Mouse (Mus musculus): ENCODE measurements at regions not wholly inside any gene's neighbourhood (a gene's known extent, or its start where the extent isn't known, plus 50 kb on each side); places are given as distances from the start of the nearest gene placed in this dataset.
"Not testable (repeated sequence)": the region's sequence is repeated elsewhere in the genome, so short reads cannot be mapped to it uniquely, and the experiment has no call there.

DNA sequence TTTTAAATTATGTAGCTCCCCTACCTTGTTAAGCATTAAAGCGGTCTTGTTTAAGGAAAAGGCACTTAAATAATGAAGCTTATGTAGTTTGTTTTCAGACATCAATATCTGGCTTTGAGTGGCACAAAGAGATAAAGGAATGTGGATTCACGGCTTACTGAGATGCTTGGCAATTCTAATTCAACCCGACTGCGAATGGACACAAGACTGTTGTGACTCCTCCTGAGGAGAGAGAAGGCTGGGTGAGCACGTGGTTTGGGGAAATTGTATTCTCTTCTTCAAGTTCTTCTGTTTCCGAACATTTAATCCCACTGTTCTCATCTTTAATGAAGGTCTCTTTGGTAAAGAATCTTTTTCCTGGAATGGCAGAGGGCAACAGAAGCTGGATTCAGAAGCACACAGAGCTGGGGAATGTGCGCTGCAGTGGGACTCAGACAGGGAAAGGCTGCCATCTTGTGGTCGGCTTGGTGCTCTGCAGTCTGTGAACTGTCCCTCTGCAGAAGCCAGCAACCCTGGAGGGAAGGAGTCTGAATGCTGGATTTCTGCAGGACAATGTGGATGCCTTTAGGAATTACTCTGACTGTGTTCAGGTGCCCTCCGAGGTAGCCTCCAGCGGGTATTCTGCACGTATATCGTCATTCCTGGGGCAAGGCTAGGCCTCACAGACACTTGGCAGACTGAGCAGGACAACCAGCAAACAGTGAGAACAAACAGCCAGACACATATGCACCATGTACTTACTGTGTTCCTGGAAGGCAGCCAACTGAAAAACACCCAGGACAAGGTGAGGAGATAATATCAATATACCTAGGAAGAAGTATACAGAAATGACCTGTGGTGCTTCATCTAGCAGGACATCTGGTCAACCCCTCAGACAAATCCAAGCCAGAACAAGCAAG is 54.0 kb upstream of the Pax1 start:
- Histone ChIP-seq H3K9ac (replicated peaks; ENCODE audit: low read length) (no peak overlapping the region), H3K27ac (ENCODE audit: low read length) (no peak overlapping the region), H3K36me3 (ENCODE audit: insufficient read depth, low read length) (no peaks in the 10 kb centered on the region), H3K4me1 (ENCODE audit: insufficient read depth, low read length) (no peaks in the 10 kb centered on the region), H3K27me3 (ENCODE audit: insufficient read depth, low read length) (peaks cover 10% of the 10 kb centered on the region; the same call in 1 of the 2 replicates), H3K9me3 (ENCODE audit: low read length) (no peaks in the 10 kb centered on the region), H3K4me3 (ENCODE audit: low read length) (no peak overlapping the region), H3K4me2 (replicated peaks; ENCODE audit: low read depth, low read length) (no peak overlapping the region)
- peak; percentile 86; the same call in 1 of the 2 replicates for ATAC-seq (ENCODE audit: low FRiP score, low TSS enrichment)
- WGBS, result 24% methylated on average over 12 of the region's 12 CpGs

DNA sequence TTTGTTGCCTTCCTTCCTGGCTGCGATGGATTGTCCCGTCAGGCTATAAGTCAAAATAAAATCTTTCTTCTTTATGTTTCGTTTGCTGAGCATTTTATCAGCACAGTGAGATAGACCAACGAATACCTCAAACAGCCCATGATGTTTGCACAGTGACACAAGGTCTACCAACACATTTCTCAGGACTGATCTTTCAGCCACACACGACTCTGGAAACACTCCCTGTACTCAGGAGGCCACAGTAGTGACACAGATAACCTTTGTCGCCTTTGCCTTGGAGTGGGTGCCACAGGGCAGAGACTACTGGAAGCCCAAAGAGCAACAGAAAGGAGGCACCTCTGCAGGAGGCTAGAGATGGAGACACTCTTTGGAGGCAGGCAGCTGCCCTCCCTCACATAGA is 55.0 kb upstream of the Pax1 start:
- no peak overlapping the region for H3K27ac ChIP-seq (ENCODE audit: low read length)
- H3K4me3 ChIP-seq (ENCODE audit: low read length), result no peak overlapping the region
- no peak for ATAC-seq (ENCODE audit: low FRiP score, low TSS enrichment)
- H3K36me3 ChIP-seq (ENCODE audit: insufficient read depth, low read length), result no peaks in the 10 kb centered on the region
- 73% methylated on average over 6 of the region's 6 CpGs for WGBS
- no peak overlapping the region for H3K9ac ChIP-seq (replicated peaks; ENCODE audit: low read length)
- H3K4me2 ChIP-seq (replicated peaks; ENCODE audit: low read depth, low read length), result no peak overlapping the region
- H3K27me3 ChIP-seq (ENCODE audit: insufficient read depth, low read length), result peaks cover 10% of the 10 kb centered on the region; the same call in 1 of the 2 replicates
- no peaks in the 10 kb centered on the region for H3K4me1 ChIP-seq (ENCODE audit: insufficient read depth, low read length)
- H3K9me3 ChIP-seq (ENCODE audit: low read length), result no peaks in the 10 kb centered on the region

DNA sequence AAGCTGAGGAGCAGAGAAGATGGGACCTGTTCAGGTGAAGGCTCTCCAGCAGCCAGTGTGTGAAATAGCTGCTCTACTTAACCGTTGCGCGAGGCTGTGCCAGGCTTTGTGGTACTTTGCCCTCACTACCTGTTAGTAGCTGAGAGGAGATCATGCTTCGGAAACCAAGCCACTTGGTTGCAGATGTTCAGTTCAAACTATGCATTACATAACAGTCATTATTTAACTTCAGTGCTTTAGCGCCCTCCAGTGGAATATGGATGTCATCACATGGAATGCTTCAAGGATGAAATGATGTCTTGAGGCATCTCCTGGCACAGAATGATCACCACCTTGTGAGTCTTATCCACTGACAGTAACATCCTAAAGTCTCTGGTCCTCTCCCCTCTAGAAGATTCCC is 56.5 kb upstream of the Pax1 start:
- Histone ChIP-seq H3K36me3 (ENCODE audit: insufficient read depth, low read length) (no peaks in the 10 kb centered on the region), H3K4me1 (ENCODE audit: insufficient read depth, low read length) (no peaks in the 10 kb centered on the region), H3K9me3 (ENCODE audit: low read length) (no peaks in the 10 kb centered on the region), H3K27me3 (ENCODE audit: insufficient read depth, low read length) (peaks cover 10% of the 10 kb centered on the region; the same call in 1 of the 2 replicates), H3K9ac (replicated peaks; ENCODE audit: low read length) (no peak overlapping the region), H3K27ac (ENCODE audit: low read length) (no peak overlapping the region), H3K4me3 (ENCODE audit: low read length) (no peak overlapping the region), H3K4me2 (replicated peaks; ENCODE audit: low read depth, low read length) (no peak overlapping the region)
- WGBS, result 25% methylated on average over 5 of the region's 5 CpGs
- ATAC-seq (ENCODE audit: low FRiP score, low TSS enrichment), result no peak

DNA sequence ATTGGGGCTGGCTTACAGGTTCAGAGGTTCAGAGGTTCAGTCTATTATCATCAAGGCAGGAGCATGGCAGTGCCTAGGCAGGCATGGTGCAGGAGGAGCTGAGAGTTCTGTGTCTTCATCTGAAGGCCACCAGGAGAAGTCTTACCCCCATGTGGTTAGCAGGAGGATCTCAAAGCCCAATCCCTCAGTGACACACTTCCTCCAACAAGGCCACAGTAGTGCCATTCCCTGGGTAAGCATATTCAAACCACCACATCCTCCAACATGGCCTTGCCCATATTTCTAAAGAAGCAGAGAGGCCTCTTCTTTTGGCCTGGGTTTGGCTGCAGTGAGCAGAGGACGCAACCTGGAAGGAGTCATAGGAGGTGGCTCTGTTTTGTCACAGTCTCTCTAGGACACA is 61.2 kb upstream of the Pax1 start:
- no peaks in the 10 kb centered on the region for H3K4me1 ChIP-seq (ENCODE audit: insufficient read depth, low read length)
- H3K27me3 ChIP-seq (ENCODE audit: insufficient read depth, low read length), result no peaks in the 10 kb centered on the region
- 100% methylated on average over 1 of the region's 1 CpGs for WGBS
- H3K36me3 ChIP-seq (ENCODE audit: insufficient read depth, low read length), result no peaks in the 10 kb centered on the region
- no peak overlapping the region for H3K27ac ChIP-seq (ENCODE audit: low read length)
- H3K9me3 ChIP-seq (ENCODE audit: low read length), result no peaks in the 10 kb centered on the region
- no peak for ATAC-seq (ENCODE audit: low FRiP score, low TSS enrichment)
- no peak overlapping the region for H3K9ac ChIP-seq (replicated peaks; ENCODE audit: low read length)
- no peak overlapping the region for H3K4me2 ChIP-seq (replicated peaks; ENCODE audit: low read depth, low read length)
- no peak overlapping the region for H3K4me3 ChIP-seq (ENCODE audit: low read length)

DNA sequence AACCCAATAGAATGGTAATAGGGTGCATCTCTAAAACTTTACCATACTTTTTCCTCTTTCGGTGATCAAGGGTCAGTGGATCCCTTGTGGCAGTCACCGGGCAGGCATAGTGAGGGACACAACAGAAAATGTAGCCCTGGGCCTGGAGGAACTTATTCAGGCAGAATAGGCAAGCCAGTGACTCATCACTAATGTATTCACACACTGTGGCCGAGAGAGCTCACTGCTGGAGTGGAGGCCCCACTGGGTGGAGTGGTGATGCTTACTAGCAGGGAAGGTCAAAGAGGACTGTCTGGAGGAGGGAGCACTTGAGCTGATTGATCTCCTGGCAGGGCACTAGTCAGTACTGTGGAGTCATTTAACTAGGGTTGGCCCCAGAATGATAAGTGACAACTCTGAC is 62.4 kb upstream of the Pax1 start:
- no peak overlapping the region for H3K9ac ChIP-seq (replicated peaks; ENCODE audit: low read length)
- H3K27me3 ChIP-seq (ENCODE audit: insufficient read depth, low read length), result no peaks in the 10 kb centered on the region
- H3K36me3 ChIP-seq (ENCODE audit: insufficient read depth, low read length), result no peaks in the 10 kb centered on the region
- no peaks in the 10 kb centered on the region for H3K9me3 ChIP-seq (ENCODE audit: low read length)
- no peak overlapping the region for H3K27ac ChIP-seq (ENCODE audit: low read length)
- H3K4me1 ChIP-seq (ENCODE audit: insufficient read depth, low read length), result no peaks in the 10 kb centered on the region
- H3K4me3 ChIP-seq (ENCODE audit: low read length), result no peak overlapping the region
- no peak overlapping the region for H3K4me2 ChIP-seq (replicated peaks; ENCODE audit: low read depth, low read length)
- 63% methylated on average over 3 of the region's 3 CpGs for WGBS
- no peak for ATAC-seq (ENCODE audit: low FRiP score, low TSS enrichment)

DNA sequence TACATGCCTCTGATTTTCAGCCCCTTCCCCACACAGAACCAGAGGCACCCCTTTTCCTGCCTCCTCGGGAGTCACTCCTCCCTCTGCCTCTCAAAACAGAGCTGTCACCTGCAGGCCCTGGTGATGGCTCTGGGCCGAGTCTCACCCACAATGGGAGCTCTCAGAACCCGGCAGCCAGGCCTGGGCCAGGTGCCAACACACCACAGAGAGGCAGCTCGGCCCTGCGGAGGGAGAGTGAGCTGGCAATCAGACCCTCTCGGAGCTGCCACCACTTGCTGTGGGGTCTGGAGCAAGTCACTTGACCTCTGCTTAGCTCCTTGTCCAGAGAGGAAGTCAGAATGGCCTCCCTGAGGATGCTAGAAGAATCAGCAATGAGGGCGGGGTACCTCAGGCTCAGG is 63.2 kb upstream of the Pax1 start:
- WGBS, result 36% methylated on average over 7 of the region's 7 CpGs
- Histone ChIP-seq H3K4me2 (replicated peaks; ENCODE audit: low read depth, low read length) (no peak overlapping the region), H3K36me3 (ENCODE audit: insufficient read depth, low read length) (no peaks in the 10 kb centered on the region), H3K9ac (replicated peaks; ENCODE audit: low read length) (no peak overlapping the region), H3K27ac (ENCODE audit: low read length) (no peak overlapping the region), H3K4me3 (ENCODE audit: low read length) (no peak overlapping the region), H3K4me1 (ENCODE audit: insufficient read depth, low read length) (no peaks in the 10 kb centered on the region), H3K27me3 (ENCODE audit: insufficient read depth, low read length) (no peaks in the 10 kb centered on the region), H3K9me3 (ENCODE audit: low read length) (no peaks in the 10 kb centered on the region)
- ATAC-seq (ENCODE audit: low FRiP score, low TSS enrichment), result peak; percentile 74

DNA sequence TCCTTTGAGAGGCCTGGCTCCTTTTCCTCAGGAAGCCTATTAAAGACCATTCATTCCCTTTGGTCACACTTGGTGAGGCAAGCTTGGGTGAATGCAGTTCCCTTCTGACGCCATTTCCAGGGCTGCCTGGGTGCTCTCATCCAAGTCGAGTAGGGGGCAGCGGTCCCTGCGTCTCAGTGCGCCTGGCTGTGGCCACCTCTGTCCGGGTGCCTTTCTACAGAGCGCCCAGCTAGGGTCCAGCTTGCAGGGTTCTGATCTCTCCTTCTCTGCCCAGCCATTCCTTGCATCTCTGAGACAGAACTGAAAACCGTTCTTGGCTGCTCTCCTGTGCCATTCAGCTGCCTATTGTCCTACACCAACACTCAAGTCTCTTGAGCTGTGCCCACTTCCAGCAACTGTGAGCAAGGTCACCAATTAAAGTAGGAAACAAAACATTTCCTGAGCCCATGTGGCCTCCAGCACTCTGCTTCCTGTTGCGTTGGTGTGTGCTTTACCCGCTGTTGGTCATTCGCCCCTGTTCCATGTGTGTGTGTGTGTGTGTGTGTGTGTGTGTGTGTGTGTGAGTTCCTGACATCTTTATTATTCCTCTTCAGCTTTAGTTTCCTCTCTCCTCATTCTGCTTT is 63.7 kb upstream of the Pax1 start:
- Histone ChIP-seq H3K27me3 (ENCODE audit: insufficient read depth, low read length) (no peaks in the 10 kb centered on the region), H3K9me3 (ENCODE audit: low read length) (no peaks in the 10 kb centered on the region), H3K27ac (ENCODE audit: low read length) (no peak overlapping the region), H3K9ac (replicated peaks; ENCODE audit: low read length) (no peak overlapping the region), H3K4me2 (replicated peaks; ENCODE audit: low read depth, low read length) (no peak overlapping the region), H3K4me1 (ENCODE audit: insufficient read depth, low read length) (no peaks in the 10 kb centered on the region), H3K4me3 (ENCODE audit: low read length) (no peak overlapping the region), H3K36me3 (ENCODE audit: insufficient read depth, low read length) (no peaks in the 10 kb centered on the region)
- ATAC-seq (ENCODE audit: low FRiP score, low TSS enrichment), result 0 out of 2 replicates have a peak, but pooled peaks have one; percentile 69
- 70% methylated on average over 11 of the region's 11 CpGs for WGBS

DNA sequence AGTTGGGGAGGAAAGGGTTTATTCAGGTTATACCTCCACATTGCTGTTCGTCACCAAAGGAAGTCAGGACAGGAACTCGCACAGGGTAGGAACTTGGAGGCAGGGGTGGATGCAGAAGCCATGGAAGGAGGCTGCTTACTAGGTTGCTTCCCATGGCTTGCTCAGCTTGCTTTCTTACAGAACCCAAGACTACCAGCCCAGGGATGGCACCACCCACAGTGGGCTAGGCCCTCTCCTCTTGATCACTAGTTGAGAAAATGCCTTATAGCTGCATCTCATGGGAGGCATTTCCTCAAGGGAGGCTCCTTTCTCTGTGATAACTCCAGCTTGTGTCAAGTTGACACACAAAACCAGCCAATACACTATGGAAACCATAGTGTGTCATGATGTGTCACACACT is 66.8 kb upstream of the Pax1 start:
- WGBS, result 78% methylated on average over 2 of the region's 2 CpGs
- H3K4me2 ChIP-seq (replicated peaks; ENCODE audit: low read depth, low read length); H3K27me3 ChIP-seq (ENCODE audit: insufficient read depth, low read length); H3K36me3 ChIP-seq (ENCODE audit: insufficient read depth, low read length); H3K4me1 ChIP-seq (ENCODE audit: insufficient read depth, low read length); ATAC-seq (ENCODE audit: low FRiP score, low TSS enrichment); H3K27ac ChIP-seq (ENCODE audit: low read length); H3K4me3 ChIP-seq (ENCODE audit: low read length); H3K9ac ChIP-seq (replicated peaks; ENCODE audit: low read length); H3K9me3 ChIP-seq (ENCODE audit: low read length): not testable (repeated sequence)

DNA sequence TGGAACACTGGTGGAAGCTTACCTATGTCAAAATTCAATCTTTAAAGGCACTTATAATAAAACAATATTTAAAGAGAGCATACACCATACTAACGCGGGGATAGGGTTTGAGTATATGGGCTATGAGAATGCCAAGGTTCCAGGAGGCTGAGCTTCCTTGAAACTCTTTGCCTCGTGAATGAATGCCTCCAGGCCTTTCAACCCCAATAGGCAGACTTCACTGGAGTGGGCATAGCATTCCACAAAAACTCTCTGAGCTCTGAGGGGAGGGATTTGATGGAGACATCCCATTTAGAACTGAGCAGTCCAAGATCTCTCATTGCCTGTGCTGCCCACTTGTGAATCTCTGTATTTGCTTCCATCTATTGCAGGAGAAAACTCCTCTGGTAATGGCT is 68.4 kb upstream of the Pax1 start:
- WGBS, result 63% methylated on average over 3 of the region's 3 CpGs
- Histone ChIP-seq H3K27me3 (ENCODE audit: insufficient read depth, low read length) (no peaks in the 10 kb centered on the region), H3K36me3 (ENCODE audit: insufficient read depth, low read length) (no peaks in the 10 kb centered on the region), H3K4me3 (ENCODE audit: low read length) (no peak overlapping the region), H3K9ac (replicated peaks; ENCODE audit: low read length) (no peak overlapping the region), H3K4me1 (ENCODE audit: insufficient read depth, low read length) (no peaks in the 10 kb centered on the region), H3K9me3 (ENCODE audit: low read length) (no peaks in the 10 kb centered on the region), H3K27ac (ENCODE audit: low read length) (no peak overlapping the region), H3K4me2 (replicated peaks; ENCODE audit: low read depth, low read length) (no peak overlapping the region)
- no peak for ATAC-seq (ENCODE audit: low FRiP score, low TSS enrichment)
